Mouse (Mus musculus) E14TG2a.4 (cell line): Measurements from ENCODE around the gene Tnfrsf26.

Experiments used
- H3K27me3 ChIP-seq: 2 replicates; pipeline ENCODE4 v1.6.1; 2014; ENCODE audit warnings: low read length, control low read depth; ENCODE audit not compliant: insufficient read depth
- H3K36me3 ChIP-seq: 2 replicates; pipeline ENCODE4 v1.6.1; 2014; ENCODE audit warnings: low read length, control low read depth; ENCODE audit not compliant: insufficient read depth
- H3K4me1 ChIP-seq: replicated peaks from 2 replicates; pipeline ENCODE4 v1.6.1; 2014; ENCODE audit warnings: low read depth, low read length, control low read depth
- H3K4me3 ChIP-seq: replicated peaks from 2 replicates; pipeline ENCODE4 v1.5.1; 2014; ENCODE audit warnings: mild to moderate bottlenecking, low read length
- H3K9me3 ChIP-seq: 2 replicates; pipeline ENCODE4 v1.6.1; 2014; ENCODE audit warnings: low read length, control low read depth
- CTCF ChIP-seq: conservative IDR thresholded peaks from 2 replicates; pipeline ENCODE4 v1.5.1; 2014; ENCODE audit warnings: low read length
- NANOG ChIP-seq: IDR thresholded peaks from 2 replicates; pipeline ENCODE4 v1.6.1; 2014; ENCODE audit warnings: borderline replicate concordance, low read length, mixed read lengths
- POU5F1 ChIP-seq: IDR thresholded peaks from 2 replicates; pipeline ENCODE4 v1.6.1; 2014; ENCODE audit warnings: low read length, borderline replicate concordance

Tnfrsf26 gene

DNA sequence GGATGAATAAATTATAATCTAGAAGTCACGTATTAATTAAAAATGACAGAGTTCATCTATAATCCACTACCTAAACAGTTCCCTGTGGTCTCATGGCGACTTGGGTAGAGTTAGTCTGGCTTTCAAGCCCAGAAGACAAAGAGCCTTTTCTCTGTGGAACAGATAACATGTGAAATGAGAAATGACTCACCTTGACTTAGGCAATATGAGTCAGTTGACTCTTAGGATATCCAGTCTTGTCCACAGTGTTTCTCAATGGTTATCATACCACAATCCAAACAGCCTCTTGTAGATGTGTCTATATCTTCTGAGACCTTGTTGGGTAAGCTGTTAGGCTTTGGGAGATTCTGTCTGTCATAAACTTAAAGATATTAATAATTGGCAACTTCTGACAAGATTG lies 3.0 kb upstream of the Tnfrsf26 start:
- Histone ChIP-seq H3K4me1 (peaks cover 10% of the 10 kb centered on the region), H3K36me3 (peaks cover 7% of the 10 kb centered on the region; the same call in 1 of the 2 replicates), H3K27me3 (no peaks in the 10 kb centered on the region; the same call in 1 of the 2 replicates), H3K4me3 (no peak overlapping the region), H3K9me3 (no peaks in the 10 kb centered on the region)
- TF ChIP-seq POU5F1, result no peak
- no peak for TF ChIP-seq NANOG
- TF ChIP-seq CTCF, result no peak

DNA sequence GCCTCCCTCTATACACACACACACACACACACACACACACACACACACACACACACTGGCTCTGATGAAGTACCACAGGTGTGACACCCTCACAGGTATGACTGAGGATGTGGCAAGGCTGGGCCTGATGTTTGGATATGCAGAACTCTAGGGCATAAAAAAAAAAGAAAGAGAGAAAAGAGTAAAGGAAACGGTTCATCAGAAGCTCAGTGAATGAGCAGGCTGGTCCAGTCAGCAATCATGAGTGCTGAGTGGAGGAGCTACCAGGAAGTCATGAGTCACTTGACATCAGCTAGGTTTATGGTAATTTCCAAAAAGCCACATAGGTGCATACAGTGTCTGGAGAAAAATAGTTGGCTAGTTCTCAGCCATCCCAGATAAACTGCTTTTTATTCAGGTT lies 979 bp upstream of the Tnfrsf26 start:
- no peaks in the 10 kb centered on the region for H3K9me3 ChIP-seq
- TF ChIP-seq POU5F1, result no peak
- TF ChIP-seq NANOG, result no peak
- TF ChIP-seq CTCF, result no peak
- H3K27me3 ChIP-seq, result peaks cover 3% of the 10 kb centered on the region; the same call in 1 of the 2 replicates
- no peak overlapping the region for H3K4me3 ChIP-seq
- no peaks in the 10 kb centered on the region for H3K4me1 ChIP-seq
- H3K36me3 ChIP-seq, result no peaks in the 10 kb centered on the region

DNA sequence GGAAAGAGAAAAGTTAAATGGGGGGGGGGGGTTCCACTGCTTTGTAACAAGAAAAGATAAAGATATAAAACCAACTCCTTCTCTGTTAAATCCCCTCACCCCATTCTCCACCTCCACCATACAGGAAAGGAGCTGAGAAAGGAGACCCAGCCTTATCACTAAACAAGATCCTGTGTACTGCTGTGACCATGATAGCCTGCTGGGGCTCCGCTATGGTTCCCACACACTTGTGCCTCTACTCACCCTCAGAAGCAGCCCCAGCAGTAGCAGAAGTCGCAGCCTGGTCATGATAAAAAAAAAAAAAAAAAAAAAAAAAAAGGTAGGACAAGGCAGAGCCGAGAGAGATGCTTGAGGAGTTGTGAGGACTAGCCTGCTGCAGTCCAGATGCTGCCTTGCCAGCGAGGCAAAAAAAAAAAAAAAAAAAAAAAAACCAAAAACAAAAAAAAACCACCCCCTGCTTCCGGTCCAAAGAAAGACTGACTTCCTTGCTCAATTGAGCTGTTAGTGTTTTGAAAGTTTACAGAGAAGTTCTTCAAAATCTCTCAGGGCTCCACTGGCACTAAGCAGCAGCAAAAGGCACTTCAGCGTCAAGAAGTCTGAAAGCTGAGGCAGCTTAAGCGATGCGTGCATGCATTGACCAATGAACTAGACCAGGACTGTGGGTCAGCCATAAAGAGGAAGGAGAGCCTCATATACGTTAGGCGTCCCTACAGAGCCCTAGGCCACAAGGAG lies 801 bp downstream of the Tnfrsf26 start:
- TF ChIP-seq CTCF (no peak), NANOG (no peak), POU5F1 (no peak)
- Histone ChIP-seq H3K9me3 (peaks cover 7% of the 10 kb centered on the region), H3K36me3 (no peaks in the 10 kb centered on the region), H3K27me3 (0 out of 2 replicates have a peak, but pooled peaks cover 3% of the 10 kb centered on the region), H3K4me1 (peaks cover 6% of the 10 kb centered on the region; the same call in 1 of the 2 replicates), H3K4me3 (no peak overlapping the region)

DNA sequence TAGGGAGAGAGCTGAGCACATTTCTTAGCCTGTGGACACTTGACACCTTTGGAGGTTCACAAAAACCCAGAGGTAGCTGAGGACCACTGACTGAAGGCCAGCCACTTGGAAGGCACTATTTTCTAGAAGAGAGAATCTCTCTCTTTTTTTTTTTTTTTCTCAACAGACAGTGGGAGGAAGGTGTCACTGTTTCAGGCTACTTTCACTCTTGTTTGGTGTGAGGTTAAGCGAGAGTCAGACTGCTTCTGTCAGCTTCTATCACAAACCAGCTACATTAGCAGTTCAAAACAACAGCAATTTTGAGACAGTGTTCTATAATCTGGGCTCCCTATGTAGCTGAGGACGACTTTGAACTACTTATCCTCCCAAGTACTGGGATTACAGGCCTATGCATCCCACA lies 2.3 kb downstream of the Tnfrsf26 start:
- Histone ChIP-seq H3K36me3 (no peaks in the 10 kb centered on the region), H3K9me3 (peaks cover 11% of the 10 kb centered on the region), H3K4me3 (no peak overlapping the region), H3K4me1 (peaks cover 6% of the 10 kb centered on the region; the same call in 1 of the 2 replicates), H3K27me3 (0 out of 2 replicates have a peak, but pooled peaks cover 3% of the 10 kb centered on the region)
- TF ChIP-seq POU5F1, result no peak
- no peak for TF ChIP-seq CTCF

DNA sequence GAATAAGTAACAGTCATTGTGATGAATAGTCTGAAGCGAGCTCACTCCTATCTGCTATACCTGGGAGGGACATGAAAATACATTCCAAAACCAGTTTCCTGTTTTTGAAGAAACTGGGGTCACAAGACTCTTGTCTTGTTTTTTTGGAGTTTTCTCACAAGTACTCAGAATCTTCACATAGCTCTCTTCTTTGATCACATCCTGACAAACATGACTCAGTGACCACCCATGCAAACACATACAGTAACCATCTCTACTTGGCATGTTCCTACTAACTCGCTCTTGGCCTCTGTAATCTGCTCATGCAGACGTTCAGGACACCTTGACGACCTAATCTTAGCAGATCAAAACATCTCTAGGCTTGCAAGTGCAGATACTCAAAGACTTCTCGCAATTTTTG lies 3.4 kb downstream of the Tnfrsf26 start:
- peaks cover 11% of the 10 kb centered on the region for H3K9me3 ChIP-seq
- H3K27me3 ChIP-seq, result 0 out of 2 replicates have a peak, but pooled peaks cover 3% of the 10 kb centered on the region
- no peak overlapping the region for H3K4me3 ChIP-seq
- peaks cover 6% of the 10 kb centered on the region; the same call in 1 of the 2 replicates for H3K4me1 ChIP-seq
- H3K36me3 ChIP-seq, result no peaks in the 10 kb centered on the region
- TF ChIP-seq POU5F1, result no peak
- no peak for TF ChIP-seq CTCF
- TF ChIP-seq NANOG, result no peak

DNA sequence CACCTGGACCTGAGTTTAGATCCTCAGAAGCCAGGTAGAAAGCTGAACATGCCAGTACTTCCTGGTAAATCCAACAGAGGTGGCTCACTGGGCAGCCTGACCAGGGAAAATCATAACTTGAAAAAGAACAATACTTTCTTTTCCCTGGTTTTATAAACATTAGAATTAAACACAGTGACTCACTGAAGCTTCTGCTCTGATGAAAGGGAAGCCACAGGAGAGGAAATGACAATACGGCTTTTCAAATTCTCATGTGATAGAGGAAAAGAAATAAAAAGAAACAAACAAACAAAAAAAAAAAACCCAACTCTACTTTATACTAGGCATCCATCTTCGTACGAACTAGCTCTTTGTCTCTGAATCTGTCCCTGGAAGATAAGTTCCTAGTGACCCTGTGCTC lies 4.0 kb downstream of the Tnfrsf26 start:
- H3K9me3 ChIP-seq, result peaks cover 11% of the 10 kb centered on the region
- 0 out of 2 replicates have a peak, but pooled peaks cover 3% of the 10 kb centered on the region for H3K27me3 ChIP-seq
- no peaks in the 10 kb centered on the region for H3K36me3 ChIP-seq
- no peak overlapping the region for H3K4me3 ChIP-seq
- H3K4me1 ChIP-seq, result peaks cover 6% of the 10 kb centered on the region; the same call in 1 of the 2 replicates
- TF ChIP-seq NANOG (no peak), POU5F1 (no peak), CTCF (no peak)

DNA sequence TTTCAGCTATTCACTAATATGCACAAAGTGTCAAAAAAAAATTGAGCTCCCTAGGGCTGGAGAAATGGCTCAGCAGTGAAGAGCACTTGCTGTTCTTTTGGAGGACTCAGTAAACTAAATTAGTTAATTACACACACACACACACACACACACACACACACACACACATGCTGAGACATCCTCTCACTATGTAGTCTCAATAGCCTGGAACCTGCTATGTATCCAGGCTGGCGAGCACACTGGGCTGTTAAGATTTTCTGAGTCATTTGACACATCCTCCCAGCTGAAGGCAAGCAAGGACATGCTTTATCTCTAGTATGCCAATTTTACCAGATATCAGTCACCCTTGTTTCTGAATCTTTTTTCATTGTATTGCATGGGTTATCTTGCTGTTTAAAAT lies 7.6 kb downstream of the Tnfrsf26 start:
- no peak overlapping the region for H3K4me3 ChIP-seq
- TF ChIP-seq NANOG (no peak), CTCF (no peak), POU5F1 (no peak)
- H3K36me3 ChIP-seq, result no peaks in the 10 kb centered on the region
- peaks cover 6% of the 10 kb centered on the region; the same call in 1 of the 2 replicates for H3K4me1 ChIP-seq
- peaks cover 3% of the 10 kb centered on the region; the same call in 1 of the 2 replicates for H3K27me3 ChIP-seq
- peaks cover 11% of the 10 kb centered on the region for H3K9me3 ChIP-seq

DNA sequence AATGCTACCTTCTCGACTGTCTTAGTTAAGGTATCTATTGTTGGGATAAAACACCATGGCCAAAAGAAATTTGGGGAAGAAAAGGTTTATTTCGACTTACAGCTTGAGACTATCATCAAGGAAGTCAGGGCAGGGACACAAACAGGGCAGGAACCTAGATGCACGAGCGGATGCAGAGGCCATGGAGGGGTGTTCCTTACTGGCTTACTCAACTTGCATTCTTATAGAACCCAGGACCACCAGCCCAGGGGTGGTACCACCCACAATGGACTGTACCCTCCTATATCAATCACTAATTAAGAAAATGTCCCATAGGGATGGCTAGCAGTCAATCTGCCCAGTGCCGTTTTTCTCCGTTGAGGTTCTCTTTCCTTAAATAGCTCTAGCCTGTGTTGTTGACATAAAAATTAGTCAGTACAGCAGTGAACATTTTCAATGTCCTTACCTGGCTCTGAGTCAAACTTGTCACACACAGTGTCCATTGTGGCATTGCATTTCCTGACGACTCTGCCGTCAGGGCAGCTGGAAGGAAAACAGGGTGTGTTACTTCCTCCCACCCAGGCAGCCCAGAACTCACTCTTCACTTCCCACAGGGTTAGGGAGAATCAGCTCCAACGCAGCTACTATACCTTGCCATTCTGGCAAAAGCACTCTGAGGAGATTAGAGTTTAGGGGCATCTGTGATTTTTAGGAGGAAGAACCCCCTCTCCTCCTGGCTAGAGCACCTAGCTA lies 14.0 kb downstream of the Tnfrsf26 start:
- TF ChIP-seq NANOG, result no peak

More for the DNA sequence above, 14.0 kb downstream of the Tnfrsf26 start:
- Histone ChIP-seq H3K4me3 (no peak overlapping the region), H3K27me3 (no peaks in the 10 kb centered on the region; the same call in 1 of the 2 replicates), H3K36me3 (no peaks in the 10 kb centered on the region), H3K4me1 (0 out of 2 replicates have a peak, but pooled peaks cover under 1% of the 10 kb centered on the region), H3K9me3 (no peaks in the 10 kb centered on the region)
